Mouse (Mus musculus) kidney, postnatal 10 days (tissue): ENCODE measurements around the gene Ncor2.

Experiments
- DNase-seq: peaks from one replicate; pipeline ENCODE4 v3.0.0; 2021; ENCODE audit warnings: mixed read lengths

The Ncor2 gene

DNA sequence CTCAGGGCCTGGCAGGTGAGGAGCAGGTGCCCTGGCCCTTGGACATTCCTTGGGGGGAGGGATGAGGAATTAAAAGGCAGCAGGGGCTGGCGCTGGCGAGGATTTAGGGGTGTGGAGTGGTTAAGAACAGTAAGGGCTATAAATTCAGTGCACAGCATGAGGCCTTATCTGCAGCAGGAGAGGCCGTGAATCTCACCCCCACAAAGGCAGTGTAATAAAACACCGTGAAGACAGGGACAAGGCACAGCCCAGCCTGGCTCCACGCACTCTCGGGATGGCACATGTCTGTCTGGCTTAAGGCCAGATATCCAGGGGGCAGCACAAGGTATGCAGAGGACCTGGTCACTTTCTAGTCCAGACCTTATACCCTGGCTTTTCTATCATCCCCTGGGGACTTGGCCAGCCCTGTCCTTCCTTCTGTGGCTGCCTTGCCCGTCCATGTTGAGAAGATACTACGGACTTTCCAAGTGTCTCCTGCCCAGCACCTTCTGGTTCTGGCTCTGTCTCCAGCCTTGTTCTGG, 93.9 kb downstream of the Ncor2 start:
- DNase-seq: no peak

DNA sequence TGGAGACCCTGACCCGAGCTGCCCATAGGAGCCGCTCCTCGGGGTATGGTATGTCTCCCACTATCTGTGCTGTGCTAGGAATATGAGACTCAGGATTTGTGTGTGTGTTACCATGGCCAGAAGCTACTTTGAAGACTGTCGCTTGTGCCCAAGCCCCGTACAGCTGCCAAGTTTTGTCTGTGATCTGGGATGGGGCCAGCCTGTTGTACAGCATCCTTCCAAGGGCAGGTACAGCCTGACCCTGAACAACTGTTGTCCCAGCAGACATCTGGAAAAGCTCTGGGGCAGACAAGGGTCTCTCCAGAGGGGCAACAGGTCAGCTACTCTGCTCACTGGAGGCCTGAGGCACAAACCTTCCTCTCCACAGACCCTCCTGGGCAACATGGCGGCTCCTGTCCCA, 95.3 kb downstream of the Ncor2 start:
- DNase-seq: no peak

- peak; percentile 94 for DNase-seq
Measured at GRCm38 (mm10) chr5:125081318-125082101, 97.5 kb downstream of the Ncor2 start.

DNA sequence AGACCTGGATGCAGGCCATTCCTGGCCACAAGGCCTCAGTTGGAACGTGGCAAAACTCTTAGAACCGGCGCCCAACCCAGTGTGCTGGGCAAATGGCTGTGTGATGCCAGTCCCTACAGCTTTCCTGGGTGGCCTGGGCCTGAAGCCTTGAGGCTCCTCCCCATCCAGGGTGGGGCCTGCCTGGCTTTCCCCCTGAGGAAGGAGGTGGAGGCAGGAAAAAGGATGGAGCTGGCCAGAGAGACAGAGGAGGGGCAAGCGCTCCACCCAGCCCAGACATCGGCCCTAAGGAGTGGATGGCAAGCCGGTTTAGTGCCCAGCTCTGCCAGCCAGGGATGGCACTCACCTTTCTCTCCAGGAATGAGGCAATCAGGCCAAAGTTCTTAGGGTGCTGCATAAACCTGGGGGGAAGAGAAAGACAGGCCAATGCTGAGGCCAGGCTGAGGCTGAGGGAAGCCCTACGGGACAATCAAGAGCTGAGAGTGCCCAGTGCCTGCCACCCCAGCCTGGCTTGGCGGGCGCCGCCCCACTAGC, 98.2 kb downstream of the Ncor2 start:
- peak; percentile 47 for DNase-seq

DNA sequence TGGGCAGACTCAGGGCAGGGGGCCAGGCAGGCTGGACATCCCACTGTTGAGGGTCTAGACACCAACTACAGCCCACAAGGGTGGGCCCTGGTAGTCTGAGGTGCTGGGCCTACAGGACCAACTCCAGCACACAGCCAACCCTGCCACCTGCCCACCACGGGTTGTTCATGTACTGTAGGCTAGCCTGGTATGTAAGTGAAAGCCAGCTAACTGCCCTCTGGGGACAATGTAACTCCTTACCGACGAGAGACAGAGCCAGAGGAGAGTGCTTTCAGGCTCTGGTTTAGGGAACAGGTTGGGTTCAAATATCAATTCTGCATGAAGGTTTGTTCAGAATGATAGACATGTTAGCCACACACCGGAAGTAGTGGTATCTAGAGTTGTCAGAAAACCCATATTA, 98.7 kb downstream of the Ncor2 start:
- DNase-seq: no peak

GRCm38 (mm10) chr5:125078220-125078619, 100.8 kb downstream of the Ncor2 start:
- no peak for DNase-seq

DNA sequence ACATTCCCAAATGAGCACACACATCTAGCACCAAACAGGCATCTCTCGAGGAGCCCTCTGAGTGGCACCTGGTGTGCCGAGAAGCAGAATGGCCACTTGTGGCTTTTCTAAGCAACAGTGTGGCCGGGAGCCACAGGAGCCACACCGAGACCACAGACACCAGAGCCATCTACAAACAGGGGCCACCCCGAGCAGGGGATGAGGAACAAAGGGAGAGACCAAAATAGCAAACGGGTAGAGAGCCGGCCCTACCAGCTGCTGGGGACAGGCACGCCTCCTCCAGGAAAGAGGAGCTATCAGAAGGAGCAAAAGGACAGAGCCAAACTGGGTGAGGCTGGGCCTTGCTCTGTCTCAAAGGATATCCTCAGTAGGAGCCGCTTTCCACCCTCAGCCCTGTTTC, 102.8 kb downstream of the Ncor2 start:
- DNase-seq: no peak

GRCm38 (mm10) chr5:125074571-125075171, 104.3 kb downstream of the Ncor2 start:
- peak; percentile 76 for DNase-seq

DNA sequence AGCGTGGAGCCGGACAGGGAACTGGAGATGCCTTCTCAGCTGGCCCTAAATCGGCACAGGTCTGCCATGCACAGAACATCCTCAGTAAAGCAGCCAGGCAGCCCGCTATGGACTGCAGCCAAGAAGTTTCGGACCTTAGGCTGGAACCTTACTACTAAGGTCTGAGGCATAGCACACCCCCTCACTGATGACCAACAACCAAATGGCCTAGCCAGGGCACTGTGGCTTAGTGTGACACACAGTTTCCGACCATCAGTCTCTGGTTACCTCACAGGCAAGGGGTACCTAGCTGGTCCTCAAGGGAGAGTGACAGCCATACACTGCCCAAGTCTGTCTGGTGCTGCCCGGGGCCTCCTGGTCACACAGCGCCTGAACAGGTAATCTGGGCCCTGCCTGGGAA, 105.1 kb downstream of the Ncor2 start:
- DNase-seq: no peak

DNA sequence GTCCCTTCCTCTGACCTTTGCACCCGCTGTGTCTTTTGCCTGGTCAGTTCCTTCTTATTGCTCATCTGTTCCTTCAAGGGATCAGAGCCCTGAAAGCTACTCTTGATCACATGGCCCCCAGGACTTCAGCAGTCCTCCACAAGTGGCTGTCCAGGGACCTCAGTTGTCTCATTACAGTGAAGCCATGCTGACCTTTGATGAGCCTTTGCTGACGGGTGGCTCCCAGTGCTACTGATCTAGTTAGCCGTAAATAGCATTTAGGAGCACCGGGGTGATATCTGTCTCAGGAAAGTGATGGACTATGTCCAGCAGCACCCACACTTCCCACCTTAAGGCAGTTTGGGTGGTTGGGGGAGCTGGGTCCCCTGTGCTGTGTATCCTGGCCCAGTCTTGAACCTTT, 105.7 kb downstream of the Ncor2 start:
- no peak for DNase-seq

GRCm38 (mm10) chr5:125072425-125072824, 106.6 kb downstream of the Ncor2 start:
- no peak for DNase-seq

- DNase-seq: peak; percentile 69
Measured at GRCm38 (mm10) chr5:125071919-125072318, 107.1 kb downstream of the Ncor2 start.

GRCm38 (mm10) chr5:125070399-125070798, 108.6 kb downstream of the Ncor2 start:
- DNase-seq: no peak

DNA sequence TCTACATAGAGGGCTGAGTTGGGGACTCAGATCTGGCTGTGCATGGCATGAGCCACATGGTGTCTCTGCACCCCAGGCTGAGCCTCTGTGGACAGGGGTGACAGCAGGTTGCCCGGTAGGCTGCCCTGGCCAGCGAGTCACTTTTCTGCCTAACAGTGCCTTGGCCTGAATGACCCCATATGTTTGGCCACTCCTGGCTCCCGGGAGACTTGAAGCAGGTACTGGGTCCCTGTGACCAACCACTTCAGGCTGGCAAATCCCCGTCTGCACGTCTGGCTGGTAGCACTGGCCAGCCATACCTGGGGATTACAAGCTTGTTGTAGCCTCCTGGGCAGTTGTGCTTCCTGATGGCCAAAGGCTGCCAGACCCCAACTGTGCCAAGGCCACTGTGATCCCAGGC, 109.1 kb downstream of the Ncor2 start:
- DNase-seq: no peak

DNA sequence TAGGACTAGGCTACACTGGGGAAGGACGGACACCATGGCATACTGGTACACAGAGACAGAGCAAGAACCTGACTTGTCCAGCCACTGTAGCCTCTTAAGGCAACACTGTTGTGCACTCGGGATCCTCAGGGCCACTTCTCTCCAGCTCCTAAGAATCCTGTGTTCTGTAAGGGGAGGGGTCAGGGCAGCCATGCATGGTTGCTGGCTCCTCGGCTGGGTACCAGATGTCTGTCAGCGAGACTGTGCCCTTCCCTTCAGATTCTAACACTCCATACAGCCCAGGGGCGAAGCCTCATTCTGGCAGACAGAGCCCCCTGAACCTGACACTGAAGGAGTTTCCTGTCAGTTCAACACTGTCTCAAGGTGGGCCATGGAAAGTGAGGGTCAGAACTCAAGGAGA, 109.6 kb downstream of the Ncor2 start:
- DNase-seq: no peak

GRCm38 (mm10) chr5:125068371-125068951, 110.6 kb downstream of the Ncor2 start:
- peak; percentile 76 for DNase-seq

DNA sequence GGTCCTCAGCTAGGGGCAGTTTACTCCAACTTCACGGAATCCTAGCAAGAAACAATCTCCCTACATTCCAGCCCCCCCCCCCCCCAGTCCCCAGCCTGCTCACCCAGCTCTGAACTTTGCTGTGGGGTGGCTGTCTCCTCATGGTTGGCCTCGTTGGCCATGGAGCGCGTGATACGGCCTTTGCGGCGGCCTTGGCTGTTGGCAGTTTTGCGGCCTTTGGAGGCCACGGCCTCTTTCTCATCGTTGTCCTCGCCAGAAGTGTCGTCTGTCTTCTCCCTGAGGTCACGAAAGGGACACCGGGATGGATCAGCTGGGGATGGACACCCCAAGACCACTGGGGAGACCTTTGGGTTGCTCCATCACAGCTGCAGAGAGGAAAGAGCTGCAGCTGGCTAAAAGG, 111.3 kb downstream of the Ncor2 start:
- peak; percentile 57 for DNase-seq

GRCm38 (mm10) chr5:125066479-125067471, 112.2 kb downstream of the Ncor2 start:
- DNase-seq: peak; percentile 90

- no peak for DNase-seq
Measured at GRCm38 (mm10) chr5:125063015-125063414, 116.0 kb downstream of the Ncor2 start.

- peak; percentile 83 for DNase-seq
Measured at GRCm38 (mm10) chr5:125058267-125058668, 120.8 kb downstream of the Ncor2 start.

GRCm38 (mm10) chr5:125057555-125058266, 121.3 kb downstream of the Ncor2 start:
- DNase-seq: peak; percentile 76
